Mouse (Mus musculus): ENCODE results near the gene Hey2.

The Hey2 gene

DNA sequence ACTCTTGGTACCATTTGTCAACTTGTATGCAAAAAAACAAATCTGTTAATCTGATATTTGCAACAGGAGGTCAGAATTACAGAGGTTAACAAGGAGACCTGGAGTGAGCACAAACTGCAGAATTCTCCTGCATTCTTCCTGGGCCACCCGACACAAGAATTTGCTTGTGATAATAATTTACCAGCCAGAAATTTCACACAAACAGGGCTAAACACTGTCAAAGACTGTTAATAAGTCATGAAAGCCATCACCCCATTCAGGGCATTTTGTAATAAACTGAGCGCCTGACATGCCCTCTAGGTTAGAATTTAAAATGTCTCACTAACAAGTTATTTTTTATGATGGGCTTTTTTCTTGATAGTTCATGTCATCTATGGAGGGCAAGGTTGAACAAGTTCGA, 51.6 kb downstream of the Hey2 start:
- no peak for DNase-seq (ENCODE audit: low spot score)

DNA sequence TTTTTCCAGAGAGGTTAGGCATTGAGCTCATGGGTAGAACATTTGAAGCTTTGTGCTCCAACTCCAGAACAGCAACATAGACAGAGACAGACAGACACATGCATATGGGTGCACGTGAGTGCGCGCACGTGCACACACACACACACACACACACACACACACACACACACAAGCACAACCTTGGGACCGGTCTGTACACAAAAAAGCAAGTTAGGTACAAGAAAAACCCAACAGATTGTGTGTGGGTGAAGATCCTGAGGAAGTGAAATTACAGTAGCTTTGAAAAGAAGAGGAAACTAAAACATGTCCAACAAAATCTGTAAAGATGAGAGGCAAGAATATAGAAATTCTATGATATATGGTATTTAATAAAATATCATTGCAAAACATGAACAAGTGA, 53.1 kb downstream of the Hey2 start:
- DNase-seq (ENCODE audit: low spot score) = no peak

- no peak for DNase-seq (ENCODE audit: low spot score)
These were observed 54.3 kb downstream of the Hey2 start for GRCm38 (mm10) chr10:30788340-30788721.

DNA sequence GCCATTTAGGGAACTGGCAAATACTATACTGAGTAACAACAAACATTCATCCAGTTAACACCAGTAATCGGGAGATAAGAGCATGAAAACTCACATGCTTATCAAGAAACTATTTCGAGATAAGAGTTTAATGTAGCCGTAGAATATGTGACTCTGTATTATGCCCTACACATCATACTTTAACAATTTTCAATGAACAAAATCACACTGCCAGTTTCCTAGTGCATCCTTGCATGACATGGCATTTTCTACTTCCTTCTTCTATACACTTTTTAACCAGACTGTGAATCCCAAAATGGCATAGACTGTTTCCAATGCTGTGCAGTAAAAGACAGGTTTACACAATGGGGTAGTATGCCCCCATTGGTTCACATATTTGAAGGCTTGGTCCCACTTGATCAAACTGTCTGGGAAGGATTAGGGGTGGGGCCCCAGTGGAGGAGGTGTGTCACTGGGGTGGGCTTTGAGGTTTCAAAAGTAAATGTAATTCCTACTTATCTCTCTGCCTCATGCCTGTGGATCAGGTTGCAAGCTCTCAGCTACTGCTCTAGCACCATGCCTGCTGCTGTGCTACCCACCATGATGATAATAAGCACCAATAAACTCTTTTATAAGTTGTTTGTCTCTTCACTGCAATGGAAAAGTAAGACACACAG, 54.8 kb downstream of the Hey2 start:
- no peak for DNase-seq (ENCODE audit: low spot score)

- DNase-seq (ENCODE audit: low spot score) = no peak
These were observed 56.4 kb downstream of the Hey2 start for GRCm38 (mm10) chr10:30786103-30786754.
